Mouse (Mus musculus): ENCODE measurements around the gene Lpcat1. TPM values are rescaled to one million over a fixed set of nuclear protein-coding genes. Genes with fewer than 3 reads are reported as not detected.

Gene Lpcat1
- polyA plus RNA-seq (2015; fragmentation: Nextera tagmentation; extraction: Ambion mirVana), result 57.0 and 59.6 TPM in 2 replicates

DNA sequence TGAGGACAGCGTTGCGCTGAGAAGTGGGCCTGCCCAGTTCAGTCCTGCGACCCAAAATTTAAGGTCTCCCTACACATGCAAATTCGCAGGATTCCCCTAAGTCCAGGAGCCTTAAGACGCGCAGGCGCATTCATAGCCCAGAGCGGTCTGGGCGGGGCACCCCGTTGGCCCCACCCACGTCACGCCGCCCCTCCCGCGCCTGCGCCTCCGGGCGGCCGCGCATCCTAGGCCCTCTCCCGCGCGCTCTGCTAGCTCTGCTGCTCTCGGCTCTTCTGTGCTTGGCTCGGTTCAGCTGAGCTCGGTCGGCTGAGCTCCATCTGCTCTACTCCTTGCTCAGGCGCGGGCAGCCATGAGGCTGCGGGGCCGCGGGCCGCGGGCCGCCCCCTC lies at the start of gene Lpcat1:
Lpcat1 (plus strand) TSS at position 164 of the 387 bp plus-strand sequence.
- Histone ChIP-seq H3K36me3 (no peaks in the 10 kb centered on the region), H3K27me3 (no peaks in the 10 kb centered on the region), H3K9me3 (no peaks in the 10 kb centered on the region), H3K4me2 (peak within 1 kb of the TSS; percentile 89), H3K27ac (peak within 1 kb of the TSS; percentile 98), H3K9ac (peak within 1 kb of the TSS; percentile 98), H3K4me3 (peak within 1 kb of the TSS; percentile 87), H3K4me1 (replicated peaks) (peaks cover 46% of the 10 kb centered on the region)
- peak; percentile 96 for ATAC-seq (ENCODE audit: low FRiP score)
- under 1% methylated on average over 34 of the region's 35 CpGs for whole genome bisulfite sequencing

DNA sequence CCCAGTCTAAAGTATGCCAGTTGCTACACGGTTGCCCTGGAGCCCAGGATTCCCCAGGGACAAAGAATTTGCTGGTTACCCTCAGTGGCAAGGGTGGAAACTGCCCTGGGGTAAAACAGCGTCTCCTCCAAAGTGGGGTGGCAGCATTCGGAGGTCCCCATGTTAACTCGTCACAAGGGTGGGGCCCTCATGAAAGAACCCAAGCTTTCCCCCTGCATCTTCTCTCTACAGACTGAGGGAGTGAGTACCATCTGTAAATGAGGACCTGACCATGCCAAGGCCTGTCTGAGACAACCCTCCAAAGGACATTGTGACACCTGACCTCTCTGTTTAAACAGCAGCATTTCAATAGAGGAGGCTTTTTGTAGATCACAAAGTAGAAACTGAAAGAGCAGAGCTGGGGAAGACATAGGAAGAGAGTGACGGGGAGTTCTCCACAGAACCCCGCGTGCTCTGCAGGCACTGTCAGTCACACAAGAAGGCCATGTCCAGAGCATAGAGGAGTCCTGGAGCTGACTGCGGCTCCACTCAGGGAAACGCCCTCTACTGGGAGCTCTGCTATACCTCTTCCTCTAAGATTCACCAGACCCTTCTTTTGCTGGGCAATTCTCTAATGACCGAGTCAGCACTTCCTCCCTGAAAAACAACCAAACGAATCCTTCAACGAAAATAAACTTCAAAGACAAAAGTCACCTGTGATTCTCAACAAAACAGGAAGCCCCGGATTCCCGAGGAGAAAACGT lies 49.3 kb upstream of the Lpcat1 start:
- H3K27ac ChIP-seq, result 0 out of 2 replicates have a peak overlapping the region, but pooled peaks have one; percentile 8
- peaks cover 3% of the 10 kb centered on the region; the same call in 1 of the 2 replicates for H3K27me3 ChIP-seq
- peaks cover 28% of the 10 kb centered on the region for H3K4me1 ChIP-seq (replicated peaks)
- WGBS, result 31% methylated on average over 15 of the region's 15 CpGs
- H3K4me3 ChIP-seq, result no peak overlapping the region
- ATAC-seq (ENCODE audit: low FRiP score), result peak; percentile 74
- no peaks in the 10 kb centered on the region for H3K9me3 ChIP-seq
- no peaks in the 10 kb centered on the region for H3K36me3 ChIP-seq
- no peak overlapping the region for H3K9ac ChIP-seq
- H3K4me2 ChIP-seq, result no peak overlapping the region

DNA sequence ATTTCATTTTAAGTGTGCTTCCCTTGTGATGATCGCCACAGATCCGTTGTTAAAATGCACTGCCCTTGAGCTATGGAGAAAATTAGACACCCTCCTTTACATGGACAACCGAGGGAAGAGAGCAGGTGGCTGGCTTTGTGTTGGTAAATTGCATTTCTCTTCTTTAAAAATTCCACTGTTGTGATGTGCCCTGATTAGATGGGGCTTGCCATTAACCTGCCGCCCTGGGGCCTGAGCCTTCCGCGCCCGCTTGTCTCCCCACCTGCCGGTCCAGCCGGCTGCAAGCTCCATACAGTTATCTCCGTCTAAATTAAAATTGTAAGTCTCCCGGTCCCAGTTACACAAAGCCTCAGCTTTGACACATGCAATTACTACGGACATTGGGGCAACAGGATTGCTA lies 48.7 kb upstream of the Lpcat1 start:
- ATAC-seq (ENCODE audit: low FRiP score), result 0 out of 2 replicates have a peak, but pooled peaks have one; percentile 22
- Histone ChIP-seq H3K36me3 (no peaks in the 10 kb centered on the region), H3K4me3 (no peak overlapping the region), H3K27me3 (peaks cover 3% of the 10 kb centered on the region; the same call in 1 of the 2 replicates), H3K27ac (peak overlapping the region; percentile 60; the same call in 1 of the 2 replicates), H3K4me2 (no peak overlapping the region), H3K9ac (no peak overlapping the region), H3K4me1 (replicated peaks) (peaks cover 28% of the 10 kb centered on the region), H3K9me3 (no peaks in the 10 kb centered on the region)
- WGBS, result 35% methylated on average over 12 of the region's 12 CpGs

DNA sequence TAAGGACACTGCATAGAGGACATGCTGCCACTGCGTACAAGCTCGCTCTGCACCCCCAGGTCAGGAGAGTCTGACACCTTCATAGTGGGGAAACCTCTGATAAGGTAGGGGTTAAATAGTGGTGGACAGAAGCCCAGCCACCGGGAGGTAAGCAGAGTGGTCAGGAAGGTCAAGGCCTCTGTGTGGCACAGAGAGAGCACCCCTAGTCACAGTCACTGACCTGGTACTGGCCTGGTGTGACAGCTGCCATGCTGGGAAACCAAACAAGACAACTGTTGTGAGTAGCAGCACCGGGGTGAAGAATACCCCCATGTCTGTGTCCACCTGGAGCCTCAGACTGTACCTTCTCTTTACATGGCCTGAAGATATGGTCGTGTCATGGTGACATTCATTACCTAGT lies 47.8 kb upstream of the Lpcat1 start:
- Histone ChIP-seq H3K4me1 (replicated peaks) (peaks cover 28% of the 10 kb centered on the region), H3K4me3 (no peak overlapping the region), H3K9ac (0 out of 2 replicates have a peak overlapping the region, but pooled peaks have one; percentile 4), H3K4me2 (no peak overlapping the region), H3K27me3 (peaks cover 3% of the 10 kb centered on the region; the same call in 1 of the 2 replicates), H3K36me3 (no peaks in the 10 kb centered on the region), H3K9me3 (no peaks in the 10 kb centered on the region), H3K27ac (0 out of 2 replicates have a peak overlapping the region, but pooled peaks have one; percentile 48)
- 0 out of 2 replicates have a peak, but pooled peaks have one; percentile 29 for ATAC-seq (ENCODE audit: low FRiP score)
- 72% methylated on average over 5 of the region's 5 CpGs for WGBS

DNA sequence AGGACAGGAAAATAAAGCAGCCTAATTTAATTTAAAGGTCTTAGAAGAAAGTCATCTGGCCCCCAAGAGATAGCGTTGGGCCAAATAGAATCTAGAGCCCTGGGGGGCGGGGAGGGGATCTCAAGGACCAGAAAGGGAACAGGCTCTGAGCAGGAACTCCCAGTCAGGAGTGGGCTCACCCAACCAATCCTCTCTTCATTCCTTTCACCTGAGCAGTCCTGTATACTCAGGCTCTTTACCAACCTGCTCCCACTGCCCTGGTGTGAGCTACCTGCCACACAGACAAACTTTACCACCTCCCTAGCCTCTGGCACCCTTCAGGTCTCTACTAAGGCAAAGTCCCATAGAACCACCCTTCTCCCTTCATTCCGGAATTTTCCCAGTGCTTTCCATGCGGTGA lies 44.0 kb upstream of the Lpcat1 start:
- WGBS, result 66% methylated on average over 4 of the region's 4 CpGs

DNA sequence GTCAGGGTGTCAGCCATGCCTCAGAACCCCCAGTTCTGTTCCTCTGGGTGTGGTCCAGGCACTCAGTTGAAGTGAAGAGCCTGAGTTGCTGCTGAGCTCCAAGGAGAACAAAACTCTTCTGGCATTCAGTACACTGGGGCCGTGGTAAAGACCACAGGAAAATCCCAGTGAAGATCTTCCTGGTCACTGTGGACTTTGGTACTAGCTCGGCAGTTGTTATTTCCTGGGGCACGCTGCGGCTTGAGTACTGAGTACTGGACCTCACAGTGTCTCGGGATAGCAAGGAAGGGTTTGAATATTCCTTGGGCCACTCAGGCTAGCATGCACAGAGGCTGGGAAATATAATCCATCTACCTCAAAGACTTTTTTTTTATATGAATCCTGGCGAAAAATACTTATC lies 42.0 kb upstream of the Lpcat1 start:
- Histone ChIP-seq H3K27ac (no peak overlapping the region), H3K27me3 (peaks cover 12% of the 10 kb centered on the region; the same call in 1 of the 2 replicates), H3K4me2 (no peak overlapping the region), H3K9me3 (no peaks in the 10 kb centered on the region), H3K4me1 (replicated peaks) (0 out of 2 replicates have a peak, but pooled peaks cover 4% of the 10 kb centered on the region), H3K4me3 (no peak overlapping the region), H3K9ac (no peak overlapping the region), H3K36me3 (no peaks in the 10 kb centered on the region)
- WGBS, result 76% methylated on average over 6 of the region's 6 CpGs
- ATAC-seq (ENCODE audit: low FRiP score), result no peak

More for the DNA sequence above, 44.0 kb upstream of the Lpcat1 start:
- Histone ChIP-seq H3K4me1 (replicated peaks) (peaks cover 19% of the 10 kb centered on the region), H3K9me3 (no peaks in the 10 kb centered on the region), H3K4me2 (no peak overlapping the region), H3K27me3 (peaks cover 12% of the 10 kb centered on the region; the same call in 1 of the 2 replicates), H3K4me3 (no peak overlapping the region), H3K9ac (no peak overlapping the region), H3K36me3 (no peaks in the 10 kb centered on the region), H3K27ac (no peak overlapping the region)
- ATAC-seq (ENCODE audit: low FRiP score), result no peak

DNA sequence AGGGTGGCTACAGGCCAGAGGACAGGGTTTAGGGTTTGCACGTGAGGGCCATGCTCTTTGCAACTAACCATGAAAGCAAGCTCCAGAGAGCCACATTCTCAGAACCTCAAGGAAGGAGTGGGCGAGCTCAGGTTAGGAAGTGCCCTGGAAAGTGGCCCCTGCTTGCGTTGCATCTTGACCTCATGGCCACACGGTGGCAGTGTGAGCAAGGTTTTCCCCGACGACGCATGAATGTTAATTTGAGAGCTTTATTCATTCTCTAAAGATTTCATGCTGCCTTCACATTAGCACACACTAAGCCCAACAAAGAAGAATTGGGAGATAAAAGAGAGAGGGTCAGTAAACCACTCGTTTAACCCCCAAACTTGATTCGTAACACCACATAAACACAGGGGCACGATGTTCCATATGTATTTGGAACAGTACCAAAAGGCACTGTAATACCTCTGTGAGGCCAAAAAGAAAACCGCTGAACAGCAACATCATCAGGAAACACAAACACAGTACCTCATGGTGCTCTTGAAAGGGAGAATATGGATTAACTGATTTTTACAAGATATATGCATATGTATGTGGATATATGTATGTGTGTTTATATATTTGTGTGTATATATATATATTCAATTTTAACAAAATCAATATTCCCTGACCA lies 41.0 kb upstream of the Lpcat1 start:
- WGBS, result 10% methylated on average over 11 of the region's 11 CpGs
- peak overlapping the region; percentile 30; the same call in 1 of the 2 replicates for H3K4me2 ChIP-seq

DNA sequence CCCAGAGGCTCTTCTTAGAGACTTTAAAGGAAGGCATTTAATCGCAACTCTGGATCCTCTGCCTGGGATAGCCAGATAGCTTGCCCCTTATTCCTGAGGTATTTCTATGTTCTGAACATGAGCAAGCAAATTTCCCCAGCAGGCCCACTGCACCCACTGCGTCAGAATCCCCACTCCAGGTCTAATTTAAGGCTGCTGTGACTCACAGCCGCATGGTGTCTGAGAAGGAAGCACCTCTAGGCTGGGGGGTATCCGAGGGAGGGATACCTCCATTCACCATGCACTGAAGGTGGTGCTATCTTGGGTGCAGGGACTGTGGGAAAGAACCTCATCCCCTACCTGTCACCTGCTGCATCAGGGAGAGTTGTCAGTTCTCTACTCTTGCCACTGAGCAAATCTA lies 40.4 kb upstream of the Lpcat1 start:
- H3K9ac ChIP-seq, result no peak overlapping the region
- ATAC-seq (ENCODE audit: low FRiP score), result no peak
- no peaks in the 10 kb centered on the region for H3K9me3 ChIP-seq
- H3K27me3 ChIP-seq, result peaks cover 9% of the 10 kb centered on the region; the same call in 1 of the 2 replicates
- 82% methylated on average over 4 of the region's 4 CpGs for WGBS
- no peaks in the 10 kb centered on the region for H3K36me3 ChIP-seq
- no peak overlapping the region for H3K27ac ChIP-seq
- no peak overlapping the region for H3K4me2 ChIP-seq
- no peaks in the 10 kb centered on the region for H3K4me1 ChIP-seq (replicated peaks)
- no peak overlapping the region for H3K4me3 ChIP-seq

More for the DNA sequence above, 41.0 kb upstream of the Lpcat1 start:
- ATAC-seq (ENCODE audit: low FRiP score), result peak; percentile 63
- H3K4me3 ChIP-seq, result no peak overlapping the region
- H3K27ac ChIP-seq, result no peak overlapping the region
- H3K36me3 ChIP-seq, result no peaks in the 10 kb centered on the region
- H3K9ac ChIP-seq, result no peak overlapping the region
- no peaks in the 10 kb centered on the region for H3K4me1 ChIP-seq (replicated peaks)
- peaks cover 9% of the 10 kb centered on the region; the same call in 1 of the 2 replicates for H3K27me3 ChIP-seq
- no peaks in the 10 kb centered on the region for H3K9me3 ChIP-seq

DNA sequence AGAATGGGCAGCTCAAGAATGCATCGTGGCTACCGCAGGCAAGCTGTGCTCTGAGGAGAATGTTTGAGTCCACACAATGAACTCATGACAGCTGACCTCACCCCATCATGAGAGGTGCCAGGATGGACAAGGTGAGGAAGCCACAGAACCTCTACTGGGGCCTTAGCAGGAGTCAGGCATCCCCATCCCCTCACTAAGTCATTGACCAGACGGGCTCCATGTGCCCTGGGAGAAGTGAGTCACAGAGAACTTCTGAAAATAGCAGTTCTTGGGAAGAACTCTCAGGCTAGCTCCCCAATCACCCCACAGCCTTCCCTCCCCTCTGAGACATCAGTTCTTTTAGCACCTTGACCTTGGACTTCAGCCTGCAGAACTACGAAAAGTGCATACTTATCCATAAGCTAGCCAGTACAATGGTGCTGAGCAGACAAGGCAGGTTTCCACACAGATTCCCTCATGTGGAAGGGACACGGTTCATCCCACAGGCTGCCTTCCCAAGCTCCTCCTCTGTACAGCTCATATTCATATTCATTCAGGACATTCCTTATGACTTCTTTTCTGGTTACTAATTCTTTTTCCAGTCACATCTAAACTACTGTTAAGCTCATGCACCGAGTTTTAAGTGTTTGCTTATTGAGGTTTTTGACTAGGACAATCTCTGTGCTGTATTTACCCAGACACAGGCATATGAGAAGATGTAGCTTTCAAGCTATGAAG lies 37.2 kb upstream of the Lpcat1 start:
- Histone ChIP-seq H3K27ac (no peak overlapping the region), H3K9me3 (no peaks in the 10 kb centered on the region), H3K4me1 (replicated peaks) (no peaks in the 10 kb centered on the region), H3K36me3 (no peaks in the 10 kb centered on the region), H3K27me3 (peaks cover 9% of the 10 kb centered on the region; the same call in 1 of the 2 replicates), H3K4me3 (no peak overlapping the region), H3K4me2 (no peak overlapping the region), H3K9ac (no peak overlapping the region)
- no peak for ATAC-seq (ENCODE audit: low FRiP score)
- 71% methylated on average over 6 of the region's 6 CpGs for WGBS

DNA sequence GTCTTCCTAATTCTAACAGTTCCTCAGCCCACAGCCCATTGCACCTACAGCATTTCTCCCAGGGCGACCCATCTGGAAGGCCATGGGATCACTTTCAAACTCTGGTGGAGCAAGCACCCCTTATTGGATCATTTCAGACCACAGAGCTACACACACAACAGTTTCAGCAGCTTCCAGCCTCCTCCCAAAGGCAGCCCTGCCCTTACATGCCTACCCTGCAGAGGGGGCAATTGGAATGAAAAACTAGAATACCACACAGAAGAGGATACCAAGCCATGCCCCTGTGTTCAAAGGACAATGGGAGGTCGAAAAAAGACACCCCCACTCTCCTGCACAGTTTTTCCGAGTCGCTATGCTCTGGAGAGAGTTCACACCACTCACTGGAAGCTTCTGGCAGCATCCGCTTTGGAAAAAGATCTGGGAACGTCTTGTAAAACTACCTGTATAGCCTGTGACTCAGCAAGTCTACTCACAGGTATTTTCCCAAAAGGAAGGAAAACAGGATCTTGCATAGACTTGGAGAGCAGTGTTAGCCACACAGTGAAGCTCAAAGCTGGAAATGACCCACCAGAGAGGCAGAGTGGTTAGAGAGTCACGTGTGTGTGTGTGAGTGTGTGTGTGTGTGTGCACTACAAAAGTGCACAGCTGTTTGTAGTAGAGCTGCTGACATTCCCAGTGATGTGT lies 34.4 kb upstream of the Lpcat1 start:
- no peaks in the 10 kb centered on the region for H3K36me3 ChIP-seq
- no peaks in the 10 kb centered on the region for H3K4me1 ChIP-seq (replicated peaks)
- no peak for ATAC-seq (ENCODE audit: low FRiP score)
- no peaks in the 10 kb centered on the region for H3K27me3 ChIP-seq
- 79% methylated on average over 7 of the region's 7 CpGs for WGBS
- no peak overlapping the region for H3K4me3 ChIP-seq
- no peak overlapping the region for H3K9ac ChIP-seq
- no peak overlapping the region for H3K27ac ChIP-seq
- no peak overlapping the region for H3K4me2 ChIP-seq
- no peaks in the 10 kb centered on the region for H3K9me3 ChIP-seq

DNA sequence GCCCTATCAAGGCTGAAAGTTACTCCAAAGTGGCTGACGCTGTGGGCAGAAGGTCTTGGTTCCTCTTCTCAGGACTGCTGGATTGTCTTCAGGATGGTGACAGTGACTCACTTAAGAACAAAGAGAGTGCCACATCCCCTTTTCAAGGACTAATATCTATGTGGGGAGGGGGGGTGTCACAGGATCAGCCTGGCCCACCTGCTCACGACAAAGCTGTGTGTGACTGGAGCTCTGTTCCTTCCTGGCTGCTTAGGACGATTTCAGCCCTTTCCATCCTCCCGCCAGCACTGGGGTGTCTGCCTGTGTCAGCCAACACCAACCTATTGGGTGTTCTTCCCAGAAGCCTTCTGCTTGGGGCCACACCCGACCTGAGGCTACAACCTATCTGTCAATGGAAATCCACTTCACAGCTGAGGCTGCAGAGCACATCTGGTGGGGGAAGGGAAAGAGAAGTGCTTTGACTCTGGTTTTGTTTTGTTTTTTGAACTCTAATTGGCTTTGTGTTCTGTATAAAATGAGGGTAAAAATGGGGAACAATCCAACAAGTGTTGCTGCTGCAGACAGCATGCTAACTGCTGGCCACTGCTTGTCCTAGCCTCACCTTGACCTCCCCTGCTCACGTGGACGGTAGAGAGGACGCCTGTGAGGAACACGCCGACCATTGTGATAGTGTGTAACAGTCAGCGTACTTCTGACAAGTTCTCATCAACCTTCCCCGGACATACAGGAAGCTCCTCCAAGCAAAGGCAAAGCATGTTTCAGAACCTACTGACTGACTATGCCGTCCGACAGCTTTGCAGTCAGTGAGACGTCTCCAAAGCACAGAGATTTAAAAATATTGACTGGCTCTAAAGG lies 33.1 kb upstream of the Lpcat1 start:
- Histone ChIP-seq H3K4me1 (replicated peaks) (peaks cover 4% of the 10 kb centered on the region; the same call in 1 of the 2 replicates), H3K36me3 (no peaks in the 10 kb centered on the region), H3K9me3 (no peaks in the 10 kb centered on the region), H3K9ac (no peak overlapping the region), H3K27me3 (no peaks in the 10 kb centered on the region), H3K27ac (no peak overlapping the region), H3K4me2 (no peak overlapping the region), H3K4me3 (no peak overlapping the region)
- ATAC-seq (ENCODE audit: low FRiP score), result no peak
- 86% methylated on average over 15 of the region's 15 CpGs for WGBS
